Mouse (Mus musculus): Measurements from ENCODE around the gene Pjvk.

Gene Pjvk

GRCm38 (mm10) chr2:76671641-76672040 lies 23.4 kb downstream of the Pjvk start:
- no peak for DNase-seq

GRCm38 (mm10) chr2:76672134-76672745 lies 24.0 kb downstream of the Pjvk start:
- DNase-seq: no peak

GRCm38 (mm10) chr2:76672966-76673392 lies 24.7 kb downstream of the Pjvk start, which contains the start of gene Fkbp7:
Gene Fkbp7 (minus strand): TSS chr2:76673116.
- DNase-seq: peak; percentile 93

GRCm38 (mm10) chr2:76673472-76674081 lies 25.3 kb downstream of the Pjvk start:
- peak; percentile 17 for DNase-seq

- peak; percentile 82 for DNase-seq
These were observed 26.6 kb downstream of the Pjvk start, which contains the start of gene Plekha3 for GRCm38 (mm10) chr2:76674725-76675427. Gene Plekha3 (plus strand): TSS chr2:76675281.

- DNase-seq: peak; percentile 25
These were observed 27.2 kb downstream of the Pjvk start for GRCm38 (mm10) chr2:76675451-76675850.

- no peak for DNase-seq
These were observed 27.7 kb downstream of the Pjvk start for GRCm38 (mm10) chr2:76675949-76676348.

- DNase-seq: no peak
These were observed 28.3 kb downstream of the Pjvk start for GRCm38 (mm10) chr2:76676401-76677226.

- DNase-seq: no peak
These were observed 34.0 kb downstream of the Pjvk start for GRCm38 (mm10) chr2:76682301-76682700.

- no peak for DNase-seq
These were observed 38.7 kb downstream of the Pjvk start for GRCm38 (mm10) chr2:76686986-76687385.

GRCm38 (mm10) chr2:76687608-76688007 lies 39.3 kb downstream of the Pjvk start:
- no peak for DNase-seq

- no peak for DNase-seq
These were observed 39.9 kb downstream of the Pjvk start for GRCm38 (mm10) chr2:76688162-76688561.

GRCm38 (mm10) chr2:76690436-76691204 lies 42.3 kb downstream of the Pjvk start:
- DNase-seq: no peak

- no peak for DNase-seq
These were observed 45.5 kb downstream of the Pjvk start for GRCm38 (mm10) chr2:76693765-76694164.

GRCm38 (mm10) chr2:76695290-76695689 lies 47.0 kb downstream of the Pjvk start:
- DNase-seq: no peak

- DNase-seq: no peak
These were observed 53.9 kb downstream of the Pjvk start for GRCm38 (mm10) chr2:76702188-76702587.

GRCm38 (mm10) chr2:76702751-76703150 lies 54.5 kb downstream of the Pjvk start:
- no peak for DNase-seq

GRCm38 (mm10) chr2:76705655-76706054 lies 57.4 kb downstream of the Pjvk start:
- no peak for DNase-seq

Data from cerebellum, adult 8-10 months (tissue).